Mouse (Mus musculus): ENCODE results near the gene Adam34.
"Not testable (repeated sequence)": the region's sequence is repeated elsewhere in the genome, so short reads cannot be mapped to it uniquely, and the experiment has no call there.

Gene Adam34

DNA sequence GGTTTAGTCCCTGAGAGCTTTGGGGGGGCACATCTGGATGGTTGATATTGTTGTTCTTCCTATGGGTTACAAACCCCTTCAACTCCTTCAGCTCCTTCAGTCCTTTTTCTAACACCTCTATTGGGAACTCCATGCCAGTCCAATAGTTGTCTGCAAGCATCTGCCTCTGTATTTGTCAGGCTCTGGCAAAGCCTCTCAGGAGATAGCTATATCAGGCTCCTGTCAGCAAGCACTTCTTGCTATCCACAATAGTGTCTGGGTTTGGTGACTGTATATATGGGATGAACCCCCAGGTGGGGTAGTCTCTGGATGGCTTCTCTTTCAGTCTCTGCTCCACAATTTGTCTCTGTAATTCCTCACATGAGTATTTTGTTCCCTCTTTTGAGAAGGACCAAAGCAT lies at the start of gene Adam34:
Adam34 (minus strand) TSS at position 101 of the 400 bp plus-strand sequence.
- no peak for DNase-seq (ENCODE audit: low read depth, low spot score)

DNA sequence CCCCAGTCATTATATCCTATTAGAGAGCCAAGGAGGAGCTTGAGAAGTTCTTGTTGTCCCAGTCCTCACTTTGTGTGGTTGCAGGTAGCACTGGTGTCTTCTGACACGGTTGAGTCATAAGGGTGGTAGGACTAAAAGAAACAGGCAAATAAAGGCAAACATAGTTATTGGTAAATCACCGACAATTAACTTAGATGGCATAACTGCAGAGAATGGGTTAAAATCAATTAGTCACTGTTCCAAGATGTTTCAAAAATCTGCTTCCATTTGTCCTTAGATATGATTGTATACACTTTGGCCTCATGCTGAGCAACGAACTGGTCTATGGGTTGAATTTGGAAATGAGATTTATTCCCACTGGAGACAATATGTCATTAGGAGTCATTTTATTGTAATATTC lies 82.7 kb downstream of the Adam34 start, which contains the start of gene Gm5346:
Gm5346 (minus strand) TSS at position 101 of the 400 bp plus-strand sequence.
- DNase-seq (ENCODE audit: low read depth, low spot score): no peak

DNA sequence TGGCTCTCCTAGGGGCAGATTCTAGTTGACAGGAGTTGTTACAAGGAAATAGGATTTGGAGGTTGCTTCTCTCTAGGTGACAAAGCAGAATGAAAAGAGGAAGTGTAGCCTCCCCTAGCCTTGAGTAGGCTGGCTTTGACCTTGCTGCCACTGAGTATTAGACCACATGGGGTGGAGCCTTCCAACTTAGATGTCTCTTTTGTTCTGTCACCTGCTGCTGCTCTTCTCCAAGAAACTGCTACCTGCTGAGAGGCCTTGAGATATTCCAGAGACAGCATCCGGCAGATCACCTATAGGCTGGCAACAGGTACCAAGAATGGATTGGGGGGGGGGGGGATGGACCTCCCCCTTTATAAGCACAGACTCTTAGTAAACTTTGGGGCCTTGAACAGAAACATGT lies 93.8 kb downstream of the Adam34 start:
- no peak for DNase-seq (ENCODE audit: low read depth, low spot score)

DNA sequence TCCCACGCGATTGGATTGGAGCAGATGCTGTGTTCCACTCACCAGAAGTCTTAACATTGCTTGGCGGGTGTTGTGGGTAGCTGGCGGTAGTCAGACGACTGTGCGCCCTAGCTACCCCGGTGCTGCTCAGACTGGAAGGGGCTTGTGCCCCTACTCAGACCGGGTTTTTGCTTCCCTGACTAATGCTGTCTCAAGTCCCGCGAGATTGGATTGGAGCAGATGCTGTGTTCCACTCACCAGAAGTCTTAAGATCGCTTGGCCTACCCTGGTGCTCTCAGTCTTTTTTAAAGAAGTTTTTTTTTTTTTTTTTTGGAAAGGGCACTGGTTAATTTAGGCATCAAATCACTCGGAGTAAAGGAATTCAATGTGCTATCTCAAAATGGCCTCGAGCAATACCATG lies 106.2 kb downstream of the Adam34 start:
- DNase-seq (ENCODE audit: low read depth, low spot score): not testable (repeated sequence)

DNA sequence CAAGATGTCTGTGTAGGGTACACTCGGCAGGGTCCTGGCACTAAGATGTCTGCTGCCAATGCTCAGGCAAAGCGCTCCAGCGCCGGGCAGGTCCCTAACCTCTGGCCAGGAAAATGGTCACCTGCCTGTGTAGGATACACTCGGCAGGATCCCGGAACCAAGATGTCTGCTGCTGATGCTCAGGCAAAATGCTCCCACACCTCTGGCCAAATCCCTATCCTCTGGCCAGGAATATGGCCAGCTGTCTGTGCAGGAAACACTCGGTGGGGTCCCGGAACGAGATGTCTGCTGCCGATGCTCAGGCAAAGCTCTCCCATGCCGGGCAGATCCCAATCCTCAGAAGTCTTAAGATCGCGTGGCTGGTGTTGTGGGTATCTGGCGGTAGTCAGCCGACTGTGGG lies 106.7 kb downstream of the Adam34 start:
- not testable (repeated sequence) for DNase-seq (ENCODE audit: low read depth, low spot score)
